Mouse (Mus musculus) liver, postnatal 0 days (tissue): ENCODE results near the gene Rab11fip4.

Experiments
- CTCF ChIP-seq: sonication (generic); IDR thresholded peaks from 2 replicates; pipeline ENCODE4 v1.5.1; 2016; ENCODE audit warnings: antibody characterized with exemption, low read depth
- EP300 ChIP-seq: IDR thresholded peaks from 2 replicates; pipeline ENCODE4 v1.6.1; 2016; ENCODE audit warnings: antibody characterized with exemption, low read depth, mild to moderate bottlenecking

DNA sequence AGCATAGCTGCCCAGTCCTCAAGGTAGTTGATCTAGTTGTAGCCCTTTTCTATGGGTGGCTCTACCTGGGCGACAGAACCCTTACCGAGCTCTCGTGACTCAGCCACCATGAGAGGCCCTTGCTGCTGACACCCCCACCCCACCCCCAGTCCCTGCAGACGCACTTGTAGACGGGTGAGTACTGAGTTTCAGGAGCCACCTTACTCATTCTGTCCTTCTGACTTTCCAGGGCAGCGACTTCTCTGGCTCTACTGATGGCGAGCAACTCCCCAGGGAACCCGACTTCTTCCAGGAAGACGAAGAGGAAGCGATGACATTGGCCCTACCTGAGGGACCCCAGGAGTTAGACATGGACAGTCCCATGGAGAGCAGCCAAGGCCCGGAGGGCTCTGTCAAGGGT is 89.5 kb downstream of the Rab11fip4 start:
- TF ChIP-seq CTCF (no peak), EP300 (no peak)
